9 mouse cellular contexts compared by ENCODE assay signal in genomic region chr6:72769343-72769742, GRCm38 (mm10). TPM values are rescaled to one million over a fixed set of nuclear protein-coding genes. Genes with fewer than 3 reads are reported as not detected.
DNase-seq lines count a peak whose midpoint lies in the region; ATAC-seq lines count a peak whose summit lies in the region.
"Had no signal": no experiment of that assay in that cellular context is flagged by ENCODE, and none has a peak within 500 bp of the region (broad histone marks: within the 10 kb centered on the region; RNA-seq: fewer than 3 reads in every experiment).

No protein-coding gene starts in this region.

- no peak overlapping the region for H3K9ac ChIP-seq in forebrain, embryonic 11.5 days (ENCODE audit: low read length)
- H3K9ac ChIP-seq in kidney, embryonic 15.5 days: no peak overlapping the region
- no peak overlapping the region for H3K9ac ChIP-seq in embryonic facial prominence, embryonic 14.5 days (ENCODE audit: low read depth, low read length)
- peak overlapping the region; percentile 19; the same call in 1 of the 2 replicates for H3K9ac ChIP-seq in limb, embryonic 13.5 days
- H3K9ac ChIP-seq: liver, embryonic 14.5 days had no signal

- H3K36me3 ChIP-seq in forebrain, embryonic 10.5 days (replicated peaks): peaks cover 78% of the 10 kb centered on the region
- no peaks in the 10 kb centered on the region; the same call in 1 of the 2 replicates for H3K36me3 ChIP-seq in forebrain, embryonic 11.5 days (ENCODE audit: control insufficient read depth, insufficient read depth, low read length)
- H3K36me3 ChIP-seq in kidney, embryonic 15.5 days: peaks cover 29% of the 10 kb centered on the region
- H3K36me3 ChIP-seq in embryonic facial prominence, embryonic 14.5 days (ENCODE audit: control insufficient read depth, insufficient read depth, low read length): peaks cover 35% of the 10 kb centered on the region
- H3K36me3 ChIP-seq in limb, embryonic 13.5 days: peaks cover 33% of the 10 kb centered on the region

- WGBS in forebrain, embryonic 10.5 days: 66% methylated on average over 13 of the region's 13 CpGs
- 76% methylated on average over 13 of the region's 13 CpGs for WGBS in forebrain, embryonic 11.5 days
- 66% methylated on average over 13 of the region's 13 CpGs for WGBS in kidney, embryonic 15.5 days
- 37% methylated on average over 13 of the region's 13 CpGs for WGBS in embryonic facial prominence, embryonic 14.5 days
- 34% methylated on average over 13 of the region's 13 CpGs for WGBS in limb, embryonic 13.5 days

- H3K27ac ChIP-seq in forebrain, embryonic 10.5 days: 0 out of 2 replicates have a peak overlapping the region, but pooled peaks have one; percentile 51
- no peak overlapping the region for H3K27ac ChIP-seq in forebrain, embryonic 11.5 days (ENCODE audit: low read depth, low read length)
- H3K27ac ChIP-seq in kidney, embryonic 15.5 days: peak overlapping the region; percentile 80
- peak overlapping the region; percentile 86 for H3K27ac ChIP-seq in embryonic facial prominence, embryonic 14.5 days (replicated peaks; ENCODE audit: low read depth, low read length)
- peak overlapping the region; percentile 95 for H3K27ac ChIP-seq in limb, embryonic 13.5 days
- H3K27ac ChIP-seq: liver, embryonic 14.5 days had no signal

- no peak overlapping the region for H3K4me2 ChIP-seq in forebrain, embryonic 11.5 days (ENCODE audit: low read depth, low read length, severe bottlenecking)
- no peak overlapping the region for H3K4me2 ChIP-seq in kidney, embryonic 15.5 days
- H3K4me2 ChIP-seq in embryonic facial prominence, embryonic 14.5 days (ENCODE audit: low read depth, low read length): peak overlapping the region; percentile 34
- H3K4me2 ChIP-seq in limb, embryonic 13.5 days (replicated peaks): peak overlapping the region; percentile 37

- DNase-seq in forebrain, embryonic 10.5 days (ENCODE audit: extremely low spot score, low spot score): no peak
- no peak for DNase-seq in forebrain, embryonic 11.5 days (ENCODE audit: low spot score)
- DNase-seq in kidney, postnatal 4 days: no peak
- peak; percentile 71 for DNase-seq in embryonic facial prominence, embryonic 14.5 days (ENCODE audit: low spot score)
- no peak for DNase-seq in cerebellum, adult 8-10 months

- peaks cover 7% of the 10 kb centered on the region; the same call in 1 of the 2 replicates for H3K9me3 ChIP-seq in forebrain, embryonic 10.5 days
- no peaks in the 10 kb centered on the region for H3K9me3 ChIP-seq in forebrain, embryonic 11.5 days (ENCODE audit: control insufficient read depth, low read length)
- no peaks in the 10 kb centered on the region for H3K9me3 ChIP-seq in kidney, embryonic 15.5 days (replicated peaks)
- no peaks in the 10 kb centered on the region for H3K9me3 ChIP-seq in embryonic facial prominence, embryonic 14.5 days (ENCODE audit: control insufficient read depth, low read length)
- H3K9me3 ChIP-seq in limb, embryonic 13.5 days: peaks cover 5% of the 10 kb centered on the region; the same call in 1 of the 2 replicates

- no peak for ATAC-seq in forebrain, embryonic 11.5 days (replicated peaks; ENCODE audit: low FRiP score)
- no peak for ATAC-seq in kidney, embryonic 15.5 days (replicated peaks; ENCODE audit: low FRiP score)
- peak; percentile 27; the same call in 1 of the 2 replicates for ATAC-seq in embryonic facial prominence, embryonic 14.5 days (ENCODE audit: low read depth)
- no peak for ATAC-seq in limb, embryonic 13.5 days (ENCODE audit: low FRiP score, low read depth)
- no peak for ATAC-seq in inflammation-experienced regulatory T-cells, adult 6 months

- no peak overlapping the region for H3K4me3 ChIP-seq in forebrain, embryonic 10.5 days
- no peak overlapping the region for H3K4me3 ChIP-seq in forebrain, embryonic 11.5 days (ENCODE audit: low read depth, low read length)
- H3K4me3 ChIP-seq in kidney, embryonic 15.5 days (replicated peaks): no peak overlapping the region
- no peak overlapping the region for H3K4me3 ChIP-seq in embryonic facial prominence, embryonic 14.5 days (ENCODE audit: low read depth, low read length)
- no peak overlapping the region for H3K4me3 ChIP-seq in limb, embryonic 13.5 days

- no peaks in the 10 kb centered on the region for H3K27me3 ChIP-seq in forebrain, embryonic 10.5 days (ENCODE audit: poor library complexity, severe bottlenecking)
- no peaks in the 10 kb centered on the region for H3K27me3 ChIP-seq in forebrain, embryonic 11.5 days (ENCODE audit: control insufficient read depth, insufficient read depth, low read length)
- H3K27me3 ChIP-seq in kidney, embryonic 15.5 days: no peaks in the 10 kb centered on the region
- no peaks in the 10 kb centered on the region for H3K27me3 ChIP-seq in embryonic facial prominence, embryonic 14.5 days (replicated peaks; ENCODE audit: control insufficient read depth, insufficient read depth, low read length)
- H3K27me3 ChIP-seq in limb, embryonic 13.5 days: no peaks in the 10 kb centered on the region

- H3K4me1 ChIP-seq in forebrain, embryonic 10.5 days: peaks cover 58% of the 10 kb centered on the region
- H3K4me1 ChIP-seq in forebrain, embryonic 11.5 days (replicated peaks; ENCODE audit: control insufficient read depth, insufficient read depth, low read length): 0 out of 2 replicates have a peak, but pooled peaks cover 4% of the 10 kb centered on the region
- peaks cover 42% of the 10 kb centered on the region for H3K4me1 ChIP-seq in kidney, embryonic 15.5 days
- peaks cover 48% of the 10 kb centered on the region for H3K4me1 ChIP-seq in embryonic facial prominence, embryonic 14.5 days (ENCODE audit: control insufficient read depth, insufficient read depth, low read length)
- peaks cover 73% of the 10 kb centered on the region for H3K4me1 ChIP-seq in limb, embryonic 13.5 days

RNA-seq across cellular contexts. Expression of gene Tcf7l1, which starts 19.7 kb away (rescaled TPM):
- 32.9 and 33.8 TPM in 2 replicates for polyA plus RNA-seq in forebrain, embryonic 10.5 days (2016; fragmentation: Nextera tagmentation; extraction: Ambion mirVana)
- polyA plus RNA-seq in forebrain, embryonic 11.5 days (2014; fragmentation: Nextera tagmentation; extraction: Ambion mirVana): 31.2 and 33.3 TPM in 2 replicates
- 35.2 and 38.2 TPM in 2 replicates for polyA plus RNA-seq in kidney, embryonic 15.5 days (2015; fragmentation: Nextera tagmentation; extraction: Ambion mirVana)
- 42.3 and 46.3 TPM in 2 replicates for polyA plus RNA-seq in embryonic facial prominence, embryonic 14.5 days (2014; fragmentation: Nextera tagmentation; extraction: Ambion mirVana)
- 46.8 and 47.3 TPM in 2 replicates for polyA plus RNA-seq in limb, embryonic 13.5 days (2015; fragmentation: Nextera tagmentation; extraction: Ambion mirVana)
- polyA plus RNA-seq in inflammation-experienced regulatory T-cells, adult 6 months (2017; shearing (Covaris generic)): 1 to 10 TPM in 1 of 3 experiments, under 1 TPM in 2; 0.24 to 1.2 (median 0.78) TPM

Comparison
In these comparisons a context has a peak if more than half of its experiments do, and no peak if none do; other contexts are left out.
1. H3K4me2 ChIP-seq: peak in embryonic facial prominence, embryonic 14.5 days (single experiment) and limb, embryonic 13.5 days (single experiment); none in forebrain, embryonic 11.5 days (single experiment) and kidney, embryonic 15.5 days (single experiment).
2. RNA of gene Tcf7l1, which starts 19.7 kb away (polyA plus RNA-seq): 46.8 to 47.3 TPM in limb, embryonic 13.5 days, 42.3 to 46.3 TPM in embryonic facial prominence, embryonic 14.5 days, 35.2 to 38.2 TPM in kidney, embryonic 15.5 days, 32.9 to 33.8 TPM in forebrain, embryonic 10.5 days and 31.2 to 33.3 TPM in forebrain, embryonic 11.5 days; 0.24 to 1.2 TPM in inflammation-experienced regulatory T-cells, adult 6 months; every median in the first group is over 10 times any median in the second.